Mouse (Mus musculus) embryonic facial prominence, embryonic 14.5 days (tissue): ENCODE data around the gene Nup214. TPM values are rescaled to one million over a fixed set of nuclear protein-coding genes. Genes with fewer than 3 reads are reported as not detected.

Source experiments
- ATAC-seq: fragments of 200-750 bp; cut with Nextera tagmentation; 2 replicates; pipeline ENCODE4 v1.8.0; 2017; ENCODE audit warnings: low read depth, moderate number of reproducible peaks, moderate TSS enrichment
- DNase-seq: peaks from one replicate; pipeline ENCODE4 v3.0.0-alpha.2; 2015; ENCODE audit warnings: low spot score
- H3K27ac ChIP-seq: fragments of 300-500 bp; sonication (generic); replicated peaks from 2 replicates; pipeline ENCODE4 v1.5.1; 2014; ENCODE audit warnings: low read depth, mild to moderate bottlenecking, low read length, moderate library complexity
- H3K27me3 ChIP-seq: fragments of 300-500 bp; sonication (generic); replicated peaks from 2 replicates; pipeline ENCODE4 v1.6.1; 2014; ENCODE audit warnings: low read length; ENCODE audit not compliant: control insufficient read depth, insufficient read depth
- H3K36me3 ChIP-seq: fragments of 300-500 bp; sonication (generic); 2 replicates; pipeline ENCODE4 v1.6.1; 2014; ENCODE audit warnings: low read length, mixed read lengths; ENCODE audit not compliant: control insufficient read depth, insufficient read depth
- H3K4me1 ChIP-seq: fragments of 300-500 bp; sonication (generic); 2 replicates; pipeline ENCODE4 v1.6.1; 2014; ENCODE audit warnings: antibody characterized with exemption, low read length; ENCODE audit not compliant: control insufficient read depth, insufficient read depth
- H3K4me2 ChIP-seq: fragments of 300-500 bp; sonication (generic); 2 replicates; pipeline ENCODE4 v1.6.1; 2014; ENCODE audit warnings: low read depth, mild to moderate bottlenecking, low read length, moderate library complexity, mixed read lengths
- H3K4me3 ChIP-seq: fragments of 300-500 bp; sonication (generic); 2 replicates; pipeline ENCODE4 v1.5.1; 2014; ENCODE audit warnings: low read depth, mild to moderate bottlenecking, low read length
- H3K9ac ChIP-seq: fragments of 300-500 bp; sonication (generic); 2 replicates; pipeline ENCODE4 v1.6.1; 2014; ENCODE audit warnings: low read depth, mild to moderate bottlenecking, low read length, moderate library complexity, mixed read lengths
- H3K9me3 ChIP-seq: fragments of 300-500 bp; sonication (generic); 2 replicates; pipeline ENCODE4 v1.6.1; 2016; ENCODE audit warnings: low read length; ENCODE audit not compliant: control insufficient read depth
- WGBS: fragments of 180-500 bp; shearing (Covaris S2); extraction: QIAGEN DNeasy Blood & Tissue Kit; methylation state at CpG from one replicate; pipeline ENCODE4 v1.1.7; 2014; 5-methylcytosine and 5-hydroxymethylcytosine counted together
- polyA plus RNA-seq: library from polyadenylated mRNA; unstranded; fragments of >200 nt; fragmentation: Nextera tagmentation; extraction: Ambion mirVana; gene quantifications from 2 replicates; pipeline ENCODE4 v1.2.1, GENCODE M21; 2014

Gene Nup214
- polyA plus RNA-seq, 1 experiment from 2014 or later = 66.4 TPM

- ATAC-seq = no peak
- H3K9ac ChIP-seq = no peak overlapping the region
- H3K4me2 ChIP-seq = no peak overlapping the region
- no peaks in the 10 kb centered on the region for H3K27me3 ChIP-seq
- H3K9me3 ChIP-seq = no peaks in the 10 kb centered on the region
- no peaks in the 10 kb centered on the region for H3K36me3 ChIP-seq
- peaks cover 4% of the 10 kb centered on the region; the same call in 1 of the 2 replicates for H3K4me1 ChIP-seq
- no peak overlapping the region for H3K4me3 ChIP-seq
- no peak for DNase-seq
- no peak overlapping the region for H3K27ac ChIP-seq
- 58% methylated on average over 12 of the region's 12 CpGs for WGBS
Observed at GRCm38 (mm10) chr2:32061722-32062505, 87.7 kb downstream of the Nup214 start.

- no peak overlapping the region for H3K4me2 ChIP-seq
- no peaks in the 10 kb centered on the region for H3K36me3 ChIP-seq
- H3K27me3 ChIP-seq = no peaks in the 10 kb centered on the region
- no peak for DNase-seq
- no peak overlapping the region for H3K4me3 ChIP-seq
- 81% methylated on average over 15 of the region's 15 CpGs for WGBS
- no peak overlapping the region for H3K27ac ChIP-seq
- no peak overlapping the region for H3K9ac ChIP-seq
- H3K4me1 ChIP-seq = peaks cover 4% of the 10 kb centered on the region; the same call in 1 of the 2 replicates
- no peaks in the 10 kb centered on the region for H3K9me3 ChIP-seq
- ATAC-seq = no peak
Observed at GRCm38 (mm10) chr2:32062626-32063410, 88.6 kb downstream of the Nup214 start.

GRCm38 (mm10) chr2:32063451-32064151 is 89.4 kb downstream of the Nup214 start:
- 79% methylated on average over 7 of the region's 7 CpGs for WGBS

GRCm38 (mm10) chr2:32064913-32065312 is 90.7 kb downstream of the Nup214 start:
- no peak overlapping the region for H3K9ac ChIP-seq
- 0 out of 2 replicates have a peak, but pooled peaks cover 2% of the 10 kb centered on the region for H3K27me3 ChIP-seq
- no peak overlapping the region for H3K4me2 ChIP-seq
- H3K4me3 ChIP-seq = no peak overlapping the region
- H3K36me3 ChIP-seq = no peaks in the 10 kb centered on the region
- DNase-seq = peak; percentile 81
- 60% methylated on average over 13 of the region's 13 CpGs for WGBS
- no peak overlapping the region for H3K27ac ChIP-seq
- ATAC-seq = peak; percentile 72; the same call in 1 of the 2 replicates
- no peaks in the 10 kb centered on the region for H3K9me3 ChIP-seq
- H3K4me1 ChIP-seq = peaks cover 8% of the 10 kb centered on the region; the same call in 1 of the 2 replicates

More at GRCm38 (mm10) chr2:32063451-32064151, 89.4 kb downstream of the Nup214 start:
- Histone ChIP-seq H3K4me2 (no peak overlapping the region), H3K4me3 (no peak overlapping the region), H3K36me3 (no peaks in the 10 kb centered on the region), H3K27ac (no peak overlapping the region), H3K9me3 (no peaks in the 10 kb centered on the region), H3K9ac (0 out of 2 replicates have a peak overlapping the region, but pooled peaks have one; percentile 2), H3K4me1 (peaks cover 6% of the 10 kb centered on the region; the same call in 1 of the 2 replicates), H3K27me3 (no peaks in the 10 kb centered on the region)
- DNase-seq (no peak), ATAC-seq (peak; percentile 27; the same call in 1 of the 2 replicates)

- Histone ChIP-seq H3K27ac (no peak overlapping the region), H3K9ac (no peak overlapping the region), H3K9me3 (no peaks in the 10 kb centered on the region), H3K4me1 (peaks cover 6% of the 10 kb centered on the region; the same call in 1 of the 2 replicates), H3K36me3 (no peaks in the 10 kb centered on the region), H3K27me3 (0 out of 2 replicates have a peak, but pooled peaks cover 2% of the 10 kb centered on the region), H3K4me3 (no peak overlapping the region), H3K4me2 (no peak overlapping the region)
- DNase-seq (no peak), ATAC-seq (no peak)
- 76% methylated on average over 5 of the region's 5 CpGs for WGBS
Observed at GRCm38 (mm10) chr2:32065371-32065791, 91.1 kb downstream of the Nup214 start.

GRCm38 (mm10) chr2:32066005-32066404 is 91.8 kb downstream of the Nup214 start:
- ATAC-seq = no peak
- no peak for DNase-seq
- Histone ChIP-seq H3K36me3 (no peaks in the 10 kb centered on the region), H3K27me3 (0 out of 2 replicates have a peak, but pooled peaks cover 2% of the 10 kb centered on the region), H3K9me3 (no peaks in the 10 kb centered on the region), H3K4me3 (no peak overlapping the region), H3K27ac (no peak overlapping the region), H3K4me1 (0 out of 2 replicates have a peak, but pooled peaks cover 4% of the 10 kb centered on the region), H3K9ac (no peak overlapping the region), H3K4me2 (no peak overlapping the region)
- 84% methylated on average over 4 of the region's 4 CpGs for WGBS

GRCm38 (mm10) chr2:32068811-32069607 is 94.8 kb downstream of the Nup214 start:
- 0 out of 2 replicates have a peak, but pooled peaks have one; percentile 20 for ATAC-seq
- H3K4me2 ChIP-seq = peak overlapping the region; percentile 28
- DNase-seq = no peak

More at GRCm38 (mm10) chr2:32068811-32069607, 94.8 kb downstream of the Nup214 start:
- H3K4me3 ChIP-seq = no peak overlapping the region
- peak overlapping the region; percentile 41; the same call in 1 of the 2 replicates for H3K9ac ChIP-seq
- H3K27ac ChIP-seq = no peak overlapping the region
- H3K4me1 ChIP-seq = 0 out of 2 replicates have a peak, but pooled peaks cover 4% of the 10 kb centered on the region
- H3K9me3 ChIP-seq = no peaks in the 10 kb centered on the region
- 0 out of 2 replicates have a peak, but pooled peaks cover 2% of the 10 kb centered on the region for H3K27me3 ChIP-seq
- 57% methylated on average over 30 of the region's 31 CpGs for WGBS
- H3K36me3 ChIP-seq = no peaks in the 10 kb centered on the region
